Mouse (Mus musculus) bone marrow, adult 2 months (tissue): ENCODE measurements around the gene Entpd6.

Experiments
- CTCF ChIP-seq: fragments of 200-500 bp; IDR thresholded peaks from 2 replicates; pipeline ENCODE4 v1.5.1; 2011; ENCODE audit warnings: low read length, control low read depth; ENCODE audit not compliant: control insufficient read depth, insufficient read depth
- POLR2A ChIP-seq: fragments of 200-500 bp; IDR thresholded peaks from 2 replicates; pipeline ENCODE4 v1.6.1; 2011; ENCODE audit warnings: low read depth, mild to moderate bottlenecking, control low read depth, low read length, borderline replicate concordance; ENCODE audit not compliant: control insufficient read depth

GRCm38 (mm10) chr2:150793320-150793719, 44.5 kb downstream of the Entpd6 start:
- no peak for TF ChIP-seq CTCF
- no peak for TF ChIP-seq POLR2A
